Mouse (Mus musculus) testis, adult 10 weeks (tissue): ENCODE data around the gene Chmp3. TPM values are rescaled to one million over a fixed set of nuclear protein-coding genes. Genes with fewer than 3 reads are reported as not detected.

Experiments
- polyA plus RNA-seq: library from polyadenylated mRNA; stranded (reverse); fragments of 350-450 nt; fragmentation: Illumina TruSeq; extraction: RNeasy Lipid Tissue Mini Kit (QIAGEN cat#74804); gene quantifications from one replicate; pipeline ENCODE4 v1.2.3, GENCODE M21; 2014; ENCODE audit warnings: low read depth, low replicate concordance

Gene Chmp3
- polyA plus RNA-seq, result 82.3 TPM

DNA sequence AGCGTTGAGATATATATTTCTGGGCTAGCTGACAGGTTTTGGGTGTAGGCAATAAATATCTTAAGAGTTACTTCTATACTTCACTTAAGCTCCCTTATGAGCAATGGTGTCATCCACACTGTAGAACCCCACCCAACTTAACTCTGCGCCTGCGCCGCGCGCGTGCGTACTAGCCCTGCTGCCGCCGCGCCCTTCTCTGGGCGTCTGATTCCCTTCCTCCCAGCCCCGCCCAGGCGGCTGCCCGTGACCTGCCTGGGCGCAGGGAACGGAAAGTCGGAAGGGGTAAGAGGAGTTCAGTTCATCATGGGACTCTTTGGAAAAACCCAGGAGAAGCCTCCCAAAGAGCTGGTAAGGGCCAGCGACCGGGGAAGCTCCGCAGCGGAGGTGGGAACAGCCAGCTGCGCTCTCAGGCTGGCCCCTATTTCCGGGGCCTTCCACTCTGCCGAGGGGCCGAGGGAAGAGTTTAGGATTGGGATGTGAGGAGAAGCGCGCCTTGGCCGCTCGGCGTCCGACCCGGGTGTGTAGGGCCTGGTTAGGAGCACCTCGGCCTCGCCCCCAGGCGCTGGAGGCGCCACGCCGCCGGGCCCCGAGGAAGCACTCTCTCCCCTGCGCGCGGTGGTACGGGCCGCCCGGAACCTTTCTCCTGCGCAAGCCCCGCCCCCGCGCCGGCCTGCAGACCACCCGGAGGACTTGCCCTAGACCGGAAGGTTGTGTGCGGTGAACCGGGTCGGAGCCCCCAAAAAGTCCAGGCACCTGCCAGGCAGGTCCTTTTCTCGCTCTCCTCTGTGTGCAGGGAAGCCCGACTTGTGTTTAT, at the start of gene Chmp3:
Chmp3 (plus strand) TSS at position 112 of the 814 bp plus-strand sequence.

Other genes starting within 250 kb of the Chmp3 start
- 11.7 TPM for gene Smyd1, start 221.6 kb upstream of the Chmp3 start, polyA plus RNA-seq
- 0.60 TPM for gene Cd8b1, start 221.0 kb upstream of the Chmp3 start, polyA plus RNA-seq
- not detected for gene Cd8a, start 170.4 kb upstream of the Chmp3 start, polyA plus RNA-seq
- 60.7 TPM for gene Rmnd5a, start 103.2 kb upstream of the Chmp3 start, polyA plus RNA-seq
- gene Rnf103, start 49.9 kb upstream of the Chmp3 start, polyA plus RNA-seq, result 24.8 TPM
- 207 TPM for gene Kdm3a, start 89.2 kb downstream of the Chmp3 start, polyA plus RNA-seq
- gene Reep1, start 163.8 kb downstream of the Chmp3 start, polyA plus RNA-seq, result 57.6 TPM